Mouse (Mus musculus) B cell, adult 2 months (primary cell): ENCODE data around the gene Alpk1.

Experiments used
- DNase-seq, 2 experiments: peaks; one replicate each; pipeline ENCODE4 v3.0.0; 2022

Gene Alpk1

GRCm38 (mm10) chr3:127627151-127627955 lies 153.0 kb downstream of the Alpk1 start:
- peak in 1 of 2 experiments; percentile 28 for DNase-seq

- DNase-seq: no peak
These were observed 153.8 kb downstream of the Alpk1 start for GRCm38 (mm10) chr3:127626524-127626923.

- DNase-seq: peak in 1 of 2 experiments; percentile 31
These were observed 154.5 kb downstream of the Alpk1 start for GRCm38 (mm10) chr3:127625701-127626399.

GRCm38 (mm10) chr3:127625296-127625695 lies 155.0 kb downstream of the Alpk1 start:
- peak; percentile 90 to 91 for DNase-seq
